Mouse (Mus musculus): ENCODE measurements around the gene Zfyve28. TPM values are rescaled to one million over a fixed set of nuclear protein-coding genes. Genes with fewer than 3 reads are reported as not detected.

Gene Zfyve28
- total RNA-seq, 2 experiments from 2014 or later, result 23.2 to 24.5 TPM

- peak; percentile 3 to 12 for DNase-seq (ENCODE audit: low spot score in 2 of 2)
Measured at GRCm38 (mm10) chr5:34183976-34184375, 104.3 kb downstream of the Zfyve28 start.

- DNase-seq (ENCODE audit: low spot score in 2 of 2), result peak; percentile 18 to 24
Measured at GRCm38 (mm10) chr5:34183156-34183880, 104.9 kb downstream of the Zfyve28 start.

- peak; percentile 4 to 10 for DNase-seq (ENCODE audit: low spot score in 2 of 2)
Measured at GRCm38 (mm10) chr5:34182486-34182885, 105.8 kb downstream of the Zfyve28 start.

- no peak for DNase-seq (ENCODE audit: low spot score in 2 of 2)
Measured at GRCm38 (mm10) chr5:34177821-34178220, 110.4 kb downstream of the Zfyve28 start.

GRCm38 (mm10) chr5:34177091-34177490, 111.2 kb downstream of the Zfyve28 start:
- DNase-seq (ENCODE audit: low spot score in 2 of 2), result peak in 1 of 2 experiments; percentile 9

GRCm38 (mm10) chr5:34176691-34177090, 111.6 kb downstream of the Zfyve28 start:
- DNase-seq (ENCODE audit: low spot score in 2 of 2), result peak in 1 of 2 experiments; percentile 4

GRCm38 (mm10) chr5:34175403-34175694, 112.9 kb downstream of the Zfyve28 start:
- no peak for DNase-seq (ENCODE audit: low spot score in 2 of 2)

GRCm38 (mm10) chr5:34174550-34175402, 113.5 kb downstream of the Zfyve28 start:
- DNase-seq (ENCODE audit: low spot score in 2 of 2), result peak in 1 of 2 experiments; percentile 3

- DNase-seq (ENCODE audit: low spot score in 2 of 2), result no peak
Measured at GRCm38 (mm10) chr5:34174021-34174420, 114.2 kb downstream of the Zfyve28 start.

- peak; percentile 10 to 24 for DNase-seq (ENCODE audit: low spot score in 2 of 2)
Measured at GRCm38 (mm10) chr5:34170726-34171125, 117.5 kb downstream of the Zfyve28 start.

- DNase-seq (ENCODE audit: low spot score in 2 of 2), result no peak
Measured at GRCm38 (mm10) chr5:34169954-34170353, 118.3 kb downstream of the Zfyve28 start.

- DNase-seq (ENCODE audit: low spot score in 2 of 2), result peak; percentile 94 to 97
Measured at GRCm38 (mm10) chr5:34168950-34169891, 119.0 kb downstream of the Zfyve28 start, which contains the start of the genes Poln and Haus3. Gene Poln (minus strand): TSS chr5:34169448. Gene Haus3 (minus strand): TSS chr5:34169527.

GRCm38 (mm10) chr5:34167857-34168256, 120.4 kb downstream of the Zfyve28 start:
- no peak for DNase-seq (ENCODE audit: low spot score in 2 of 2)

GRCm38 (mm10) chr5:34165793-34166192, 122.5 kb downstream of the Zfyve28 start:
- no peak for DNase-seq (ENCODE audit: low spot score in 2 of 2)

- DNase-seq (ENCODE audit: low spot score in 2 of 2), result no peak
Measured at GRCm38 (mm10) chr5:34148476-34148875, 139.8 kb downstream of the Zfyve28 start.

GRCm38 (mm10) chr5:34147554-34147953, 140.7 kb downstream of the Zfyve28 start:
- no peak for DNase-seq (ENCODE audit: low spot score in 2 of 2)

Other genes with a start within 250 kb of the Zfyve28 start
- gene Poln, start 119.0 kb downstream of the Zfyve28 start, total RNA-seq (2021), result 1 to 10 TPM in 1 of 2 experiments, under 1 TPM in 1; 0.58 to 2.0 TPM
- gene Haus3, start 118.9 kb downstream of the Zfyve28 start, total RNA-seq (2021), result 1 to 10 TPM; 6.5 to 8.9 TPM
- gene Mxd4, start 100.7 kb downstream of the Zfyve28 start, total RNA-seq (2021), result 10 to 100 TPM; 64.1 to 69.0 TPM
- gene Cfap99, start 151 bp upstream of the Zfyve28 start, total RNA-seq (2021), result under 1 TPM; 0.23 to 0.40 TPM
- 10 to 100 TPM; 85.3 to 98.4 TPM for gene Rnf4, start 47.8 kb upstream of the Zfyve28 start, total RNA-seq (2021)
- gene Fam193a, start 81.5 kb upstream of the Zfyve28 start, total RNA-seq (2021), result 10 to 100 TPM; 43.4 to 44.8 TPM
- gene Tnip2, start 225.5 kb upstream of the Zfyve28 start, total RNA-seq (2021), result 10 to 100 TPM; 14.0 to 17.3 TPM
- 10 to 100 TPM in 1 of 2 experiments, 1 to 10 TPM in 1; 9.8 to 11.4 TPM for gene Sh3bp2, start 237.4 kb upstream of the Zfyve28 start, total RNA-seq (2021)

All from layer of hippocampus, postnatal 10 days (tissue).